Comparison of ENCODE assay signal across 20 mouse cellular contexts in genomic region chr11:35085351-35085750, GRCm38 (mm10).
"Had no signal": no experiment of that assay in that cellular context is flagged by ENCODE, and none has a peak within 500 bp of the region (broad histone marks: within the 10 kb centered on the region; RNA-seq: fewer than 3 reads in every experiment).

No protein-coding gene starts in this region.

- H3K4me3 ChIP-seq: left cerebral cortex, adult 2 months; limb, embryonic 12.5 days; liver, embryonic 12.5 days; liver, embryonic 15.5 days; lung, embryonic 15.5 days; megakaryocyte, embryonic 14.5 days; neural tube, embryonic 12.5 days; neural tube, embryonic 15.5 days; stomach, embryonic 15.5 days had no signal

- H3K4me1 ChIP-seq: liver, embryonic 12.5 days; liver, embryonic 15.5 days; lung, embryonic 15.5 days; megakaryocyte, embryonic 14.5 days had no signal

- ATAC-seq: intestine, postnatal 0 days; liver, embryonic 12.5 days had no signal

- H3K36me3 ChIP-seq: limb, embryonic 12.5 days; liver, embryonic 12.5 days; liver, embryonic 15.5 days; lung, embryonic 15.5 days; neural tube, embryonic 12.5 days; neural tube, embryonic 15.5 days; stomach, embryonic 15.5 days had no signal

- H3K27ac ChIP-seq: left cerebral cortex, adult 2 months; liver, embryonic 12.5 days; liver, embryonic 15.5 days; lung, embryonic 15.5 days; neural tube, embryonic 12.5 days; neural tube, embryonic 15.5 days; stomach, embryonic 15.5 days had no signal

- H3K27me3 ChIP-seq: limb, embryonic 12.5 days; liver, embryonic 12.5 days; liver, embryonic 15.5 days; lung, embryonic 15.5 days; megakaryocyte, embryonic 14.5 days; neural tube, embryonic 12.5 days; neural tube, embryonic 15.5 days; stomach, embryonic 15.5 days had no signal

- H3K9ac ChIP-seq: limb, embryonic 12.5 days; liver, embryonic 12.5 days; liver, embryonic 15.5 days; lung, embryonic 15.5 days; neural tube, embryonic 12.5 days; neural tube, embryonic 15.5 days; stomach, embryonic 15.5 days had no signal

- H3K4me2 ChIP-seq: limb, embryonic 12.5 days; liver, embryonic 12.5 days; liver, embryonic 15.5 days; lung, embryonic 15.5 days; midbrain, embryonic 11.5 days; neural tube, embryonic 12.5 days; neural tube, embryonic 15.5 days; stomach, embryonic 15.5 days had no signal

- DNase-seq: kidney, adult 2 months; layer of hippocampus, postnatal 36 days; liver; lung, adult 18-20 months; midbrain, embryonic 14.5 days; right cerebral cortex, adult 18-20 months; right cerebral cortex, postnatal 25 days; spleen, adult 18-20 months; thymus, postnatal 25 days had no signal

- H3K9me3 ChIP-seq: limb, embryonic 12.5 days; liver, embryonic 12.5 days; liver, embryonic 15.5 days; lung, embryonic 15.5 days; megakaryocyte, embryonic 14.5 days; neural tube, embryonic 12.5 days; neural tube, embryonic 15.5 days; stomach, embryonic 15.5 days had no signal
